Mouse (Mus musculus): ENCODE results near the gene Stmnd1. TPM values are rescaled to one million over a fixed set of nuclear protein-coding genes. Genes with fewer than 3 reads are reported as not detected.
"Not testable (repeated sequence)": the region's sequence is repeated elsewhere in the genome, so short reads cannot be mapped to it uniquely, and the experiment has no call there.

Gene Stmnd1
- polyA plus RNA-seq, 1 experiment = 0.16 TPM

GRCm38 (mm10) chr13:46335020-46335419, 61.5 kb downstream of the Stmnd1 start:
- Histone ChIP-seq H3K36me3 (ENCODE audit: control insufficient read depth, insufficient read depth, low read length) (no peaks in the 10 kb centered on the region), H3K4me3 (ENCODE audit: control insufficient read depth, low read depth, low read length) (no peak overlapping the region), H3K27me3 (ENCODE audit: control insufficient read depth, insufficient read depth, low read length) (no peaks in the 10 kb centered on the region), H3K4me1 (ENCODE audit: control insufficient read depth, insufficient read depth, low read length) (no peaks in the 10 kb centered on the region), H3K27ac (ENCODE audit: control insufficient read depth, insufficient read depth, low read depth, low read length) (no peak overlapping the region)
- TF ChIP-seq POLR2A (IDR thresholded peaks at IDR 0.05; ENCODE audit: control insufficient read depth, low read depth, low read length) (no peak), CTCF (IDR thresholded peaks at IDR 0.05; ENCODE audit: control insufficient read depth, insufficient read depth, insufficient replicate concordance, low read depth, low read length) (no peak)

GRCm38 (mm10) chr13:46336281-46336680, 62.8 kb downstream of the Stmnd1 start:
- H3K4me1 ChIP-seq (ENCODE audit: control insufficient read depth, insufficient read depth, low read length); H3K27ac ChIP-seq (ENCODE audit: control insufficient read depth, insufficient read depth, low read depth, low read length); H3K4me3 ChIP-seq (ENCODE audit: control insufficient read depth, low read depth, low read length); H3K36me3 ChIP-seq (ENCODE audit: control insufficient read depth, insufficient read depth, low read length); H3K27me3 ChIP-seq (ENCODE audit: control insufficient read depth, insufficient read depth, low read length): not testable (repeated sequence)

GRCm38 (mm10) chr13:46337791-46338190, 64.3 kb downstream of the Stmnd1 start:
- no peaks in the 10 kb centered on the region for H3K4me1 ChIP-seq (ENCODE audit: control insufficient read depth, insufficient read depth, low read length)
- H3K36me3 ChIP-seq (ENCODE audit: control insufficient read depth, insufficient read depth, low read length) = no peaks in the 10 kb centered on the region

GRCm38 (mm10) chr13:46339954-46340353, 66.4 kb downstream of the Stmnd1 start:
- Histone ChIP-seq H3K27me3 (ENCODE audit: control insufficient read depth, insufficient read depth, low read length) (no peaks in the 10 kb centered on the region), H3K27ac (ENCODE audit: control insufficient read depth, insufficient read depth, low read depth, low read length) (no peak overlapping the region), H3K4me3 (ENCODE audit: control insufficient read depth, low read depth, low read length) (no peak overlapping the region), H3K36me3 (ENCODE audit: control insufficient read depth, insufficient read depth, low read length) (no peaks in the 10 kb centered on the region), H3K4me1 (ENCODE audit: control insufficient read depth, insufficient read depth, low read length) (no peaks in the 10 kb centered on the region)
- TF ChIP-seq POLR2A (IDR thresholded peaks at IDR 0.05; ENCODE audit: control insufficient read depth, low read depth, low read length) (no peak), CTCF (IDR thresholded peaks at IDR 0.05; ENCODE audit: control insufficient read depth, insufficient read depth, insufficient replicate concordance, low read depth, low read length) (no peak)

More at GRCm38 (mm10) chr13:46337791-46338190, 64.3 kb downstream of the Stmnd1 start:
- TF ChIP-seq CTCF (IDR thresholded peaks at IDR 0.05; ENCODE audit: control insufficient read depth, insufficient read depth, insufficient replicate concordance, low read depth, low read length) (no peak), POLR2A (IDR thresholded peaks at IDR 0.05; ENCODE audit: control insufficient read depth, low read depth, low read length) (no peak)
- Histone ChIP-seq H3K27ac (ENCODE audit: control insufficient read depth, insufficient read depth, low read depth, low read length) (no peak overlapping the region), H3K4me3 (ENCODE audit: control insufficient read depth, low read depth, low read length) (no peak overlapping the region), H3K27me3 (ENCODE audit: control insufficient read depth, insufficient read depth, low read length) (no peaks in the 10 kb centered on the region)

- no peaks in the 10 kb centered on the region for H3K27me3 ChIP-seq (ENCODE audit: control insufficient read depth, insufficient read depth, low read length)
- no peaks in the 10 kb centered on the region for H3K36me3 ChIP-seq (ENCODE audit: control insufficient read depth, insufficient read depth, low read length)
- no peak overlapping the region for H3K27ac ChIP-seq (ENCODE audit: control insufficient read depth, insufficient read depth, low read depth, low read length)
- H3K4me1 ChIP-seq (ENCODE audit: control insufficient read depth, insufficient read depth, low read length) = no peaks in the 10 kb centered on the region
- TF ChIP-seq POLR2A (IDR thresholded peaks at IDR 0.05; ENCODE audit: control insufficient read depth, low read depth, low read length) = no peak
- no peak for TF ChIP-seq CTCF (IDR thresholded peaks at IDR 0.05; ENCODE audit: control insufficient read depth, insufficient read depth, insufficient replicate concordance, low read depth, low read length)
- H3K4me3 ChIP-seq (ENCODE audit: control insufficient read depth, low read depth, low read length) = no peak overlapping the region
These were observed 67.1 kb downstream of the Stmnd1 start for GRCm38 (mm10) chr13:46340583-46340982.

GRCm38 (mm10) chr13:46341419-46341818, 67.9 kb downstream of the Stmnd1 start:
- TF ChIP-seq POLR2A (IDR thresholded peaks at IDR 0.05; ENCODE audit: control insufficient read depth, low read depth, low read length) (no peak), CTCF (IDR thresholded peaks at IDR 0.05; ENCODE audit: control insufficient read depth, insufficient read depth, insufficient replicate concordance, low read depth, low read length) (no peak)
- H3K36me3 ChIP-seq (ENCODE audit: control insufficient read depth, insufficient read depth, low read length) = no peaks in the 10 kb centered on the region
- no peak overlapping the region for H3K4me3 ChIP-seq (ENCODE audit: control insufficient read depth, low read depth, low read length)
- H3K4me1 ChIP-seq (ENCODE audit: control insufficient read depth, insufficient read depth, low read length) = no peaks in the 10 kb centered on the region
- no peaks in the 10 kb centered on the region for H3K27me3 ChIP-seq (ENCODE audit: control insufficient read depth, insufficient read depth, low read length)
- H3K27ac ChIP-seq (ENCODE audit: control insufficient read depth, insufficient read depth, low read depth, low read length) = no peak overlapping the region

GRCm38 (mm10) chr13:46343226-46343625, 69.7 kb downstream of the Stmnd1 start:
- Histone ChIP-seq H3K27me3 (ENCODE audit: control insufficient read depth, insufficient read depth, low read length) (no peaks in the 10 kb centered on the region), H3K27ac (ENCODE audit: control insufficient read depth, insufficient read depth, low read depth, low read length) (no peak overlapping the region), H3K4me1 (ENCODE audit: control insufficient read depth, insufficient read depth, low read length) (no peaks in the 10 kb centered on the region), H3K4me3 (ENCODE audit: control insufficient read depth, low read depth, low read length) (no peak overlapping the region), H3K36me3 (ENCODE audit: control insufficient read depth, insufficient read depth, low read length) (no peaks in the 10 kb centered on the region)
- TF ChIP-seq CTCF (IDR thresholded peaks at IDR 0.05; ENCODE audit: control insufficient read depth, insufficient read depth, insufficient replicate concordance, low read depth, low read length) (no peak), POLR2A (IDR thresholded peaks at IDR 0.05; ENCODE audit: control insufficient read depth, low read depth, low read length) (no peak)

GRCm38 (mm10) chr13:46346830-46347512, 73.5 kb downstream of the Stmnd1 start:
- Histone ChIP-seq H3K36me3 (ENCODE audit: control insufficient read depth, insufficient read depth, low read length) (no peaks in the 10 kb centered on the region), H3K4me3 (ENCODE audit: control insufficient read depth, low read depth, low read length) (no peak overlapping the region), H3K27me3 (ENCODE audit: control insufficient read depth, insufficient read depth, low read length) (no peaks in the 10 kb centered on the region), H3K4me1 (ENCODE audit: control insufficient read depth, insufficient read depth, low read length) (no peaks in the 10 kb centered on the region), H3K27ac (ENCODE audit: control insufficient read depth, insufficient read depth, low read depth, low read length) (no peak overlapping the region)
- TF ChIP-seq POLR2A (IDR thresholded peaks at IDR 0.05; ENCODE audit: control insufficient read depth, low read depth, low read length) (no peak), CTCF (IDR thresholded peaks at IDR 0.05; ENCODE audit: control insufficient read depth, insufficient read depth, insufficient replicate concordance, low read depth, low read length) (no peak)
